Mouse (Mus musculus): ENCODE measurements around the gene Anks1.

DNA sequence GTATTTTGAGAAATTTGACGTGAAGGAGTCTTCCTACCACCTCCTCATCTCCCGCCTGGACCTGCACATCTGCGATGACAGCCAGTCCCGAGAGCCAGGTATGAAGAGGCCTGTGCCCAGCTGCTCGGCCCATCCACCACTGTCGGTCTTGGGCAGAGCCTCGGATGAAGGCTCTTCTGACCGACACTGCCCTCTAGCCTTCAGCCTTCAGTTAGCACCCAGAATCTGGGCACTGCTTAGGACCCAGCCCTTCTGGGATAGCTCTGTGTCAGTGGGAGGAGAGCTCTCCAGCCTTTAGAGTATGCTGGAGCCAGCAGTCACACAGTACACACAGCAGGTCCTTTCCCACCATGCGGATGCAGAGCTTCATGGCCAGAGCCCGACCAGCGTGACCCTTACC lies 27.6 kb upstream of the Anks1 start:
- TF ChIP-seq CTCF (IDR thresholded peaks at IDR 0.05; ENCODE audit: control insufficient read depth, insufficient read depth, insufficient replicate concordance, low read depth, low read length) (no peak), POLR2A (IDR thresholded peaks at IDR 0.05; ENCODE audit: control insufficient read depth, low read depth, low read length) (no peak)
